Mouse (Mus musculus) embryonic fibroblast, embryonic 13.5 days (primary cell): ENCODE measurements at regions not wholly inside any gene's neighbourhood (a gene's known extent, or its start where the extent isn't known, plus 50 kb on each side); places are given as distances from the start of the nearest gene placed in this dataset.

Source experiments
- CTCF ChIP-seq: IDR thresholded peaks from 2 replicates; pipeline ENCODE4 v1.5.1; 2011; ENCODE audit warnings: mild to moderate bottlenecking, control low read depth, low read length, moderate library complexity, borderline replicate concordance; ENCODE audit not compliant: insufficient read depth
- POLR2A ChIP-seq: IDR thresholded peaks from 2 replicates; pipeline ENCODE4 v1.6.1; 2011; ENCODE audit warnings: low read depth, mild to moderate bottlenecking, control low read depth, low read length, moderate library complexity

DNA sequence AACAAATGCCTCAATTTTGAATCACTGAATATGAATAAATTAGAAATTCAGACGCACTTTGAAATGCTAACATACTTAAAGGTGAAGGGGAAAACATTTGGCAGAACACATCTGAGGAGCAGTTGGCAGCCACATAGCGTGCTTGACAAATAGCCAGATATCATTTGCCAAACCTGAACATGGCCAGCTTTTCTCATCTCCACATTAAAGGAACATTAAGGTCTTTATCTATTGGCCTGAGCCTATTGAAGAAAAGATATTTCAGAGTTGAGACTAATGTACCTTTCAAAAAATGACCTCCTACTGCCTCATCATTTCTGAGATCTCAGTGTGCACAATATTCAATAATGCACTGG is 288.7 kb downstream of the Pik3r1 start:
- TF ChIP-seq POLR2A (no peak), CTCF (no peak)
